Mouse (Mus musculus) intestine, embryonic 14.5 days (tissue): Measurements from ENCODE around the gene Mrpl16. TPM values are rescaled to one million over a fixed set of nuclear protein-coding genes. Genes with fewer than 3 reads are reported as not detected.

Experiments used
- ATAC-seq: fragments of 200-750 bp; cut with Nextera tagmentation; replicated peaks from 2 replicates; pipeline ENCODE4 v1.8.0; 2017; ENCODE audit warnings: low read depth, moderate number of reproducible peaks, moderate TSS enrichment, moderate library complexity; ENCODE audit not compliant: low FRiP score, low TSS enrichment
- DNase-seq: peaks from one replicate; pipeline ENCODE4 v3.0.0-alpha.2; 2018; ENCODE audit warnings: low spot score
- H3K27ac ChIP-seq: fragments of 300-500 bp; sonication (generic); 2 replicates; pipeline ENCODE4 v1.5.1; 2014; ENCODE audit warnings: low read depth, mild to moderate bottlenecking, control low read depth
- H3K27me3 ChIP-seq: fragments of 300-500 bp; sonication (generic); replicated peaks from 2 replicates; pipeline ENCODE4 v1.6.1; 2014; ENCODE audit warnings: low read length, control low read depth; ENCODE audit not compliant: control insufficient read depth, insufficient read depth
- H3K36me3 ChIP-seq: fragments of 300-500 bp; sonication (generic); 2 replicates; pipeline ENCODE4 v1.6.1; 2014; ENCODE audit warnings: low read length, control low read depth; ENCODE audit not compliant: control insufficient read depth, insufficient read depth
- H3K4me1 ChIP-seq: fragments of 300-500 bp; sonication (generic); replicated peaks from 2 replicates; pipeline ENCODE4 v1.6.1; 2014; ENCODE audit warnings: low read length, control low read depth, mixed read lengths; ENCODE audit not compliant: control insufficient read depth, insufficient read depth
- H3K4me2 ChIP-seq: fragments of 300-500 bp; sonication (generic); 2 replicates; pipeline ENCODE4 v1.6.1; 2014; ENCODE audit warnings: low read length
- H3K4me3 ChIP-seq: fragments of 300-500 bp; sonication (generic); 2 replicates; pipeline ENCODE4 v1.5.1; 2014; ENCODE audit warnings: low read depth, low read length, control low read depth, mixed read lengths
- H3K9ac ChIP-seq: fragments of 300-500 bp; sonication (generic); 2 replicates; pipeline ENCODE4 v1.6.1; 2014; ENCODE audit warnings: mild to moderate bottlenecking, low read length
- H3K9me3 ChIP-seq: fragments of 300-500 bp; sonication (generic); 2 replicates; pipeline ENCODE4 v1.6.1; 2016; ENCODE audit warnings: low read length, control low read depth; ENCODE audit not compliant: control insufficient read depth
- WGBS: fragments of 180-500 bp; shearing (Covaris S2); extraction: QIAGEN DNeasy Blood & Tissue Kit; methylation state at CpG from one replicate; pipeline ENCODE4 v1.1.7; 2014; 5-methylcytosine and 5-hydroxymethylcytosine counted together
- polyA plus RNA-seq: library from polyadenylated mRNA; unstranded; fragments of >200 nt; fragmentation: Nextera tagmentation; extraction: Ambion mirVana; gene quantifications from 2 replicates; pipeline ENCODE4 v1.2.1, GENCODE M21; 2014

Gene Mrpl16
- polyA plus RNA-seq, 1 experiment from 2014 or later, result 67.1 TPM

DNA sequence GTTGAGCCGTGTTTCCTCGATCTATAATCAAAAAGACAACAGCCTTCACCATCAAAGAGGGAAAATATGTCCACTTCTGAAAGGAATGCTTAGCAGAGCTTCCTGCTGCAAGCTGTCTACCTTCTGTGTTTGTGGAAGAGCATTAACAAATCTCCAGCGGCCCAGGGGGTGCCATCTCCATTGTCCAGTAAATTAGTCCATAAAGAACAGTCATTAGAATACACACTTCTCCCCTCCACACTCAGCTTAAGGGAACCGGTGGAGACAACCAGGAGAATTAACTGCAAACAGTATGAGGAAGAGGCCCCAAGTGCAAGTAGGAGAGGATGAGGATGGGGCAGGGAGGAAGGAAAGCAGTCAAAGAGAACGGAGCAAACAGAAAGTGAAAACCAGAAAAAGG is 21.6 kb downstream of the Mrpl16 start:
- no peak for ATAC-seq
- 69% methylated on average over 5 of the region's 5 CpGs for WGBS
- Histone ChIP-seq H3K9ac (no peak overlapping the region), H3K9me3 (no peaks in the 10 kb centered on the region), H3K4me1 (no peaks in the 10 kb centered on the region), H3K4me3 (no peak overlapping the region), H3K27ac (no peak overlapping the region), H3K4me2 (no peak overlapping the region), H3K36me3 (no peaks in the 10 kb centered on the region), H3K27me3 (no peaks in the 10 kb centered on the region)
- no peak for DNase-seq

DNA sequence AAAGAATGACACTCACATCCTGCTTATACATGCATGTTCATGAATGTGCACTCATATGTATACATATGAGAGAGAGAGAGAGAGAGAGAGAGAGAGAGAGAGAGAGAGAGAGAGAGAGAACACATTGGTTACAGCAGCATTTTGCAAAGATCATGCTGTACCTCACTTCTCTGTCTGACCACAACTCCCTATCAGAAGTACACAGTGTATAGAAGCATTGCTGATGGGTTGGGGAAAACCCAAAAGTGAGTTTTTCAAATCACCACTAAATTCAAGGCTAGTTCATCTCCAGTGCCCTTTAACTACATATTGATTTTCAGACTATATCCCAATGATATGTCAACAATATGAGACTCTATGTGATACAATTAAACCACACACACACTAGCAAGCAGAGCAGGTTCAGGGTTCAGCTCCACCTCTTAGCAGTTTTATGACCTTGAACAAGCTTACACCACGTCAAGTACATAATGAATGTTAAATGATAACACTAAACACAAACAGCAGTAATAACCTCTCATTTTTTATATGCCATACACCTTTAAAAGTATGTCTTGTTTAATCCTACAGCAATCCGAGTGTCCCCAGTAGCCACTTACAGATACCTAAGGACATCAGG is 23.7 kb downstream of the Mrpl16 start:
- Histone ChIP-seq H3K36me3 (no peaks in the 10 kb centered on the region), H3K4me2 (no peak overlapping the region), H3K27me3 (no peaks in the 10 kb centered on the region), H3K4me1 (no peaks in the 10 kb centered on the region), H3K27ac (no peak overlapping the region), H3K9ac (no peak overlapping the region), H3K4me3 (no peak overlapping the region), H3K9me3 (no peaks in the 10 kb centered on the region)
- no peak for ATAC-seq
- DNase-seq, result no peak
- 73% methylated on average over 2 of the region's 2 CpGs for WGBS

DNA sequence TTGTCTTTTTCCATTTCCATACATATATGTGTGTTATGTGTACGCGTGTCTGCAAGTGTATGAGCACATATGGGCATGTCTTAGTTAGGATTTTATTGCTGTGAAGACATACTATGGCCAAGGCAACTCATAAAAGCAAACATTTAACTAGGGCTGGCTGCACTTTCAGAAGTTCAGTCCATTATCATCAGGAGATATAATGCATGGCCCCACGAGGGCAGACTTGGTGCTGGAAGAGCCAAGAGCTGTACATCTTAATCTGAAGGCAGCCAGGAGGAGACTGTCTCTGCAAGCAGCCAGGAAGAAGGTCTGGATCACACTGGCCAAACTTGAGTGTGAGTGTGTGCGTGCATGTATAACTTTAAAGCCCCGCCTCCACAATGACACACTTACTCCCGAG is 24.3 kb downstream of the Mrpl16 start:
- H3K27ac ChIP-seq, result no peak overlapping the region
- H3K36me3 ChIP-seq, result no peaks in the 10 kb centered on the region
- H3K4me3 ChIP-seq, result no peak overlapping the region
- H3K9ac ChIP-seq, result no peak overlapping the region
- DNase-seq (no peak), ATAC-seq (no peak)
- no peaks in the 10 kb centered on the region for H3K9me3 ChIP-seq
- WGBS, result 77% methylated on average over 6 of the region's 6 CpGs
- H3K4me2 ChIP-seq, result no peak overlapping the region
- no peaks in the 10 kb centered on the region for H3K27me3 ChIP-seq
- H3K4me1 ChIP-seq, result no peaks in the 10 kb centered on the region

DNA sequence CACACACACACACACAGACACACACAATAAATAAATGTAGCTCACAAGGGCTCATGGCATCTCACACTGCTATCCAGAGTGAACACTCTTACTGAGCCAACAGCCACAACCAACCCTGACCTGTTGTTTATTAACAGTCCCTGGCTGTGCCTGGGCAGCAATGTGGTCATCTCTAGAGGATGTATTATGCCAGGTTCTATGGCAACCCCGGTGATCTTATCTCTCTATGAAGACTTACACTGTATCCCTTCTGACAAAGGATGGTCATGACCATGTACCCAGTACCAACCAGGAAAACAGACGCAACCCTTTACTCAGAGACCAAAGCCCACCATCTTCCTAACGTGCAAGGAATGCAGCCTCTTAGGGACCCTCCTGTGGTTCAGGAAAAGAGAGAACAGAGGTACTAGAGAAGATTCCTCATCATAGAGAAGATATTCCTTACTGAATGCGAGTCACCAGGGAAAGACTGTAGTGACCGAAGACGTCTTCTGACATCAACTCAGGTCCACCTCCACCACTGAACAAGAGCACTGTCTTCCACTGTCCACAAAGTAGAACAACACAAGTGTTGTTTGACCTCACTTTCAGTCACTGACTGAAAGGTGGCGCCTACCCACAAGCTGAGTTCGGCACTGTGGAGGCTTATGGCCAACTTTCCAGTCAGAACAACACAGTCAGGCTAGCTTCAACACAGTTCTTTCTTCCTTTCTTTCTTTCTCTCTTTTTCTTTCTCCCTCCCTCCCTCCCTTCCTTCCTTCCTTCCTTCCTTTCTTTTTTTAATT is 30.5 kb downstream of the Mrpl16 start:
- Histone ChIP-seq H3K27me3 (no peaks in the 10 kb centered on the region), H3K4me2 (no peak overlapping the region), H3K9me3 (no peaks in the 10 kb centered on the region), H3K9ac (no peak overlapping the region), H3K36me3 (no peaks in the 10 kb centered on the region), H3K27ac (no peak overlapping the region), H3K4me1 (no peaks in the 10 kb centered on the region), H3K4me3 (no peak overlapping the region)
- 72% methylated on average over 8 of the region's 8 CpGs for WGBS
- DNase-seq (peak; percentile 55), ATAC-seq (0 out of 2 replicates have a peak, but pooled peaks have one; percentile 5)

DNA sequence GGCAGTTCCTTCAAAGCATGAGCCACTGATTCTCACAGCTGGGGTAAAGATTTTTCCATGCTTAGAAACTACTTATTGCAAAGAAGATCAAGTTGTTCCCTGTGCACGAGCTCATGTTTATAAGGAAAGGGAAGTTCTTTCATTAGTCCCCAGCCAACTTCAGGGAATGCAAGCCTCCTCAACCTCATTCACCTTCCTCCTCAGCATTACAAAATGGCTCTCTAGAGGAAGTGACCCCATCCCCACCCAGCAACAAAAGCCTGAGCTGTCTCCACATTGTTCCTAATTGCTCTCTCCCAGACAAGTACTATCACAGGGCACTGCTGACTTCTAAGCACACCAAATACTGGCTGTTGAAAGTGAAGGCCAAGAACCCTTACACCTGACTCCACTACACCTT is 34.2 kb downstream of the Mrpl16 start:
- H3K4me3 ChIP-seq, result no peak overlapping the region
- H3K27ac ChIP-seq, result no peak overlapping the region
- no peaks in the 10 kb centered on the region for H3K27me3 ChIP-seq
- no peaks in the 10 kb centered on the region for H3K4me1 ChIP-seq
- no peak for DNase-seq
- no peak overlapping the region for H3K9ac ChIP-seq
- no peaks in the 10 kb centered on the region for H3K36me3 ChIP-seq
- WGBS, result 64% methylated on average over 1 of the region's 1 CpGs
- no peaks in the 10 kb centered on the region for H3K9me3 ChIP-seq
- no peak for ATAC-seq
- H3K4me2 ChIP-seq, result no peak overlapping the region

DNA sequence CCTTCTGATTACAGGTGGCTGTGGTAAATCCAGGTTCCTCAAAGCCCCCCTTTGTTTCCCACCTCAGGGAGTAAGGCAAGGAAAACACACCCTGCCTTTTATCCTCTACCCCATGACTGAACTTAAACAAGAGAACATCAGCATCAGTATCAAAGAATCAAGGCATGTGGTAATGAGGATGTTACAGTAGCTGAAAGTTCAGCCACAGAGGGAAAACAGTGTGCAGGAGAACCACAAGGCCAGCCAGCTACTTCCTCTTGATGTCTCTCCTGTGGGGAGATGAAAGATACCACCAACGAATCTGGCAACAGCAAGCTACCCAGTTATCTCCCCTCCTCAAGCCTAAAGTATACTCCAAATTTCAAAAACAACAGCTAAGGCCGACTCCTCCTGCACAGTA is 37.1 kb downstream of the Mrpl16 start:
- Histone ChIP-seq H3K9ac (no peak overlapping the region), H3K9me3 (no peaks in the 10 kb centered on the region), H3K27me3 (no peaks in the 10 kb centered on the region), H3K4me1 (no peaks in the 10 kb centered on the region), H3K4me2 (no peak overlapping the region), H3K27ac (no peak overlapping the region), H3K4me3 (no peak overlapping the region), H3K36me3 (no peaks in the 10 kb centered on the region)
- ATAC-seq, result no peak
- DNase-seq, result no peak
- 58% methylated on average over 2 of the region's 2 CpGs for WGBS

DNA sequence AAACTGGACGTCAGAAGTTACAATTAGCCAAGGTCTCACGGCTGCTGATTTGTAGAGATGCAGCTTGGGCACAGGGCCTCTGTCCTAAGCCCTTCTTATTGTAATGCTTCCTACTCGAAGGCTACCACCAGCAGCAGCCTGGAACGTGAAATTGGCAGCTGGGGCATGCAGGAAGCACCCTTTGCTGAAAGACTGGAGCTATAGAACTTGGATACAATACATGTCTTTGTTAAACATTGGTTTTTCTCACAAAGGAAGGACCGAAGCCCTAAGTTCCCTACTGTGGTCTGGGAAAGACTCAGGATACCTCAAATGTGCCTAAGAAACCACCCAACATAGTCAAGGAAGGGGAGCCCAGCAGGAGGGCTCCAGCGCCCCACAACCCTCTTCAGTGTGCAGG is 37.6 kb downstream of the Mrpl16 start:
- 75% methylated on average over 6 of the region's 6 CpGs for WGBS
- no peak overlapping the region for H3K4me3 ChIP-seq
- DNase-seq (no peak), ATAC-seq (no peak)
- no peaks in the 10 kb centered on the region for H3K4me1 ChIP-seq
- H3K9ac ChIP-seq, result no peak overlapping the region
- H3K27ac ChIP-seq, result no peak overlapping the region
- H3K27me3 ChIP-seq, result no peaks in the 10 kb centered on the region
- H3K36me3 ChIP-seq, result no peaks in the 10 kb centered on the region
- no peak overlapping the region for H3K4me2 ChIP-seq
- H3K9me3 ChIP-seq, result no peaks in the 10 kb centered on the region

DNA sequence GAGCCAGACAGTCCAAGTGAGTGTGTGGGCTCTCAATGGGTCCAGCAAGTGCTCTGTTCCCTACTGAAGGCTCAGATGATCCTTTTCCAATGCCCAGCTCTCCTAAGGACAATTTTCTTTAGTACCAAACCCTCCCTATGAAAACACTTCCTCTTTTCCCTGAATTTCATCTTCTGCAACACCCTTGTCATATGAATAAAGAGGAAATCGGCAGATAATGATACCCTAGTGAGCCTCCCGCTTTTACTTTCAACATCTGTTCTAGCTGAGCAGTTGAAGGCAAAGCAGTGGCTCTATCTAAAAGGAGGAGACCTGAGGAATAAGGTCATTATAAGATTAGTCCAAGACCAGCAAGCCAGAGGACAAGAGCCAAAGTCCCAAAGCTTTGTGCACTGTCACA is 38.3 kb downstream of the Mrpl16 start:
- H3K4me3 ChIP-seq, result no peak overlapping the region
- H3K9me3 ChIP-seq, result no peaks in the 10 kb centered on the region
- H3K4me1 ChIP-seq, result no peaks in the 10 kb centered on the region
- 92% methylated on average over 2 of the region's 2 CpGs for WGBS
- H3K4me2 ChIP-seq, result no peak overlapping the region
- no peak overlapping the region for H3K27ac ChIP-seq
- no peak overlapping the region for H3K9ac ChIP-seq
- no peaks in the 10 kb centered on the region for H3K27me3 ChIP-seq
- no peaks in the 10 kb centered on the region for H3K36me3 ChIP-seq
- ATAC-seq, result no peak
- no peak for DNase-seq
